Mouse (Mus musculus): ENCODE measurements around the gene Cdkl4.

Cdkl4 gene

GRCm38 (mm10) chr17:80480031-80480854, 97.4 kb downstream of the Cdkl4 start, which contains the start of gene Sos1:
TSS of gene Sos1 (minus strand) at chr17:80480453.
- DNase-seq (ENCODE audit: low spot score) = peak; percentile 94

DNA sequence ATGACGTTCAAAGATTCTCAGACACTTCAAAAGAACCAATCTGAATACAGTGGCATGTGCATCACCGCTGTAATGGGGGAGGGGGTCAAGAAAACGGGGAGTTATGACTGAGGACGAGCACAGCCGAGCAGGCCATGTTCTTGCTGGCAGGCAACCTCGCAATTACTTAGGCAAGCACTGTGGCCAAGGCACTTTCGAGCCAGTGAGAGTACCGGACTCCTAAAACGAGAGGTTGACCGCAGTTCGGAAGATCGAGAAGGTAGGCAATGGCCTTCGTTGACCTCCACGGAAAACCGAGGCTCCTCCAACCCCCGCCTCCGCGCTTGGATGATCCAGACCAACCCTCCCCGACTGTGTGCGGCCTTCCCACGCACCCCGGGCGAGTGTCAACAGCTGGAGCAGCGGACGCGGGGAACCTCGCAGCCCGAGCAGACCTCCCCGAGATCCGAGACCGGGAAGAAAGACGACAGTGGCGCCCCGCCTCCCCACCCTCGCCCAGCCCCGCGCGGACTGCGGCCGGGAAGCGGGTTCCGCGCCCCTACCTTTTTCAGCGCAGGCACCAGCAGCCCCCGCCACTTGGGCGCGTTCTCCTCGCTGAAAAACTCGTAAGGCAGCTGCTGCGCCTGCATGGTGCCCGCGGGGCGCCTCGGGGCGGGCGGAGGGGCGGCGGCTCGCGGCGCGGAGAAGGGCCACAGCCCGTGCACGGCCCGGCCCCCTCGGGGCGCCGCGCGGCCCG, 98.2 kb downstream of the Cdkl4 start:
- DNase-seq (ENCODE audit: low spot score) = peak; percentile 87

GRCm38 (mm10) chr17:80477679-80478078, 99.9 kb downstream of the Cdkl4 start:
- DNase-seq (ENCODE audit: low spot score) = no peak

GRCm38 (mm10) chr17:80476496-80476895, 101.1 kb downstream of the Cdkl4 start:
- no peak for DNase-seq (ENCODE audit: low spot score)
